Mouse (Mus musculus) Patski (cell line): ENCODE results near the gene Olfr2. TPM values are rescaled to one million over a fixed set of nuclear protein-coding genes. Genes with fewer than 3 reads are reported as not detected.

ENCODE experiments used
- ATAC-seq: fragments of 100-300 bp; one replicate; pipeline ENCODE4 v1.8.0; 2021
- CTCF ChIA-PET: fragments of 350-600 bp; sonication (Branson Sonifier 250); formaldehyde crosslinking; loops from one replicate; lab custom pipeline; 2022; ENCODE audit warnings: inconsistent platforms; lab: Charles Lee
- POLR2A ChIA-PET: fragments of 350-600 bp; sonication (Branson Sonifier 250); formaldehyde crosslinking; loops from one replicate; lab custom pipeline; 2022; ENCODE audit warnings: antibody characterized with exemption, inconsistent platforms; lab: Charles Lee
- DNase-seq: peaks from one replicate; pipeline ENCODE4 v3.0.0-alpha.2; 2011; ENCODE audit warnings: low read depth, low spot score
- H3K27me3 ChIP-seq: fragments of 371-371 bp; one replicate; pipeline ENCODE4 v1.5.1; 2021
- CTCF ChIP-seq: fragments of 100-300 bp; IDR thresholded peaks from one replicate; pipeline ENCODE4 v1.5.1; 2021
- in situ Hi-C: fragments of 300-500 bp; cut with MboI; formaldehyde crosslinking; loops from 3 replicates; pipeline ENCODE4 v1.11.1; 2018; ENCODE audit warnings: low pct_unique_long_range_greater_than_20kb, mixed read lengths
- polyA plus RNA-seq: library from polyadenylated mRNA; unstranded; gene quantifications from one replicate; pipeline ENCODE4 v1.2.3, GENCODE M21; 2021

Gene Olfr2
- not detected for polyA plus RNA-seq

DNA sequence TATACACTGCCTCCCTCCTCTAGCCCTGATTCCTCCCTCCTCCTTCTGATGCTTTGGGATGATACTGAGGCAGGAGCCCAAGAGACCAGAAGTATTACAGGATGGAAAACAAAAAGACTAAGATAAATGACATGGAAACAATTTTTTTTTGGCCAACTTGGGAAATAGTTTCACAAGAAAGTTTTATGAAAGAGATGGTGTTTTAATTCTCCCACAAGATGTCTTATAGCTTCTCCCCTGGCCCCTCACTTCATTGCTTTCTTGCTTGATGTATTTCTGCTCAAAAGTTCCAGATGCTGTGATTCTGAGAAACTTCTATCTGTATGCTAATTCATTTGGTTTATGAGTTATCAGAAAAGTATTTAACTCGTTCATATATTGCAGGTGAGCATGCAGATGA is at the start of gene Olfr2:
Gene Olfr2, minus strand, starts transcription at position 101 of the 400 bp plus-strand sequence.
- ATAC-seq: no peak
- CTCF ChIA-PET: interaction anchor here (0.6 kb wide), 1 partner anchor 180 kb away, joined by 3 read pairs; no protein-coding TSS in a partner anchor
- in situ Hi-C loops: no loop called here
- no peak for DNase-seq
- H3K27me3 ChIP-seq: peaks cover 3% of the 10 kb centered on the region
- no peak for TF ChIP-seq CTCF
- POLR2A ChIA-PET: no interaction called here

DNA sequence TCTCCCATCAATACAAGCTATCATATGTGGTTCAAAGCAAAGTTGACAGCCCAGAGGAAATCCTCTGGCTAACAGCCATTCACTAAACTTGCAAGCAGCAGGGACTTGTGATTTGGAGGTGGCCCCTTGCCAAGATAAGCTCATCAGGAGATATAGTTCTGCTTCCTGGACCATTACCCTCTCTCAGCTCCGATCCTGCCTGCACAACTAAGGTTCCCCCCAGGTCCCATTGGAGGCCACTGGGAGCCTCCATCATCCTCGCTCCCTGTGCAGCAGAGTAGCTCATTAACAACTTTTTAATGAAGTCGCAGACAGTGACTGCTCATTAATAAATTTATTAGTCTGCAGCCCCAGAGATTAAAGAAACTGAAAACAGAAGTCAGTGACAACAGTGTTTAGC is 41.7 kb upstream of the Olfr2 start:
- ChIA-PET POLR2A (interaction anchor here (1.2 kb wide), 1 partner anchor 1231 kb away, joined by 3 read pairs; no protein-coding TSS in a partner anchor), CTCF (interaction anchor here (1.7 kb wide), 1 partner anchor 1231 kb away, joined by 5 read pairs; no protein-coding TSS in a partner anchor)
- ATAC-seq: no peak
- TF ChIP-seq CTCF: no peak
- in situ Hi-C loops: loop anchor here (25.0 kb wide), 2 partner anchors 1235 to 1335 kb away; partner anchors contain the start of gene Mrpl17
- DNase-seq: no peak
- no peaks in the 10 kb centered on the region for H3K27me3 ChIP-seq

DNA sequence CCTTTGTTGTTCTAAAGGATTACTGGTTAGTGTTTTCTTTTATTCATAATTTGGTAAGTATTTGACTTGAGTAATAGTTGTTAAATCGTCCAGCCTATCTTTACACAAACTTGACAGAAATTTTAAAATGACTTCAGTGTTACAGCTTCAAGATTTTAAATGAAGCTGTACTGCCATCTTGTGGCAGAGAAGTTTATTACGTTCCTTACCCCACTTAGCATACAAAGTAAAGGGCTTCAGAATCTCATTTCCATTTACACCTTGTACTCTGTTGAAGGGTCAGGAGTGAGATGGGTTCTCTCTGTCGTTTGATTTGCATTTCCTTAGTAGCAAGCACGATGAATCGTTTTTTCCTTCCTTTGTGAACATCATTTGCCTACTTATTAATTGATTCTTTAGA is 40.0 kb upstream of the Olfr2 start:
- H3K27me3 ChIP-seq: no peaks in the 10 kb centered on the region
- ChIA-PET POLR2A (no interaction called here), CTCF (no interaction called here)
- TF ChIP-seq CTCF: peak; percentile 42
- DNase-seq: peak; percentile 6
- in situ Hi-C loops: loop anchor here (25.0 kb wide), 2 partner anchors 1234 to 1334 kb away; partner anchors contain the start of gene Mrpl17
- no peak for ATAC-seq

DNA sequence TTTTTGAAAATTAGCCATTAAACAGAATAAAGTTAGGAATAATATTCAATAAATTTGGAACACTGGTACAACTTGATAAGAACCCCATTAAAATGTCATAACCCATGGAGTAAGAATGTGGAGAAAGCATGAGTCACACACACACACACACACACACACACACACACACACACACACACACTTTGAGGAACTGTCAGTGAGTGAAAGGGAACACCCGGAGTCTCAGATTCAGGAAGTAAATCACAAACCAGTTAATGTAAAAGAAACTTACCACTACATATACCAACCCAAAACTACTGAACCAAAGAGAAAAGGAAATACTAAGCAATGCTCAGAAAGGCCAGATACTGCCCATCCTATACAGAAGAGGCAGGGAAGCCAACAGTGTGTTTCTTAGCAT is 38.5 kb upstream of the Olfr2 start:
- DNase-seq (no peak), ATAC-seq (no peak)
- ChIA-PET POLR2A (no interaction called here), CTCF (no interaction called here)
- peaks cover 7% of the 10 kb centered on the region for H3K27me3 ChIP-seq
- TF ChIP-seq CTCF: no peak
- in situ Hi-C loops: loop anchor here (25.0 kb wide), 2 partner anchors 1232 to 1332 kb away; partner anchors contain the start of gene Mrpl17

DNA sequence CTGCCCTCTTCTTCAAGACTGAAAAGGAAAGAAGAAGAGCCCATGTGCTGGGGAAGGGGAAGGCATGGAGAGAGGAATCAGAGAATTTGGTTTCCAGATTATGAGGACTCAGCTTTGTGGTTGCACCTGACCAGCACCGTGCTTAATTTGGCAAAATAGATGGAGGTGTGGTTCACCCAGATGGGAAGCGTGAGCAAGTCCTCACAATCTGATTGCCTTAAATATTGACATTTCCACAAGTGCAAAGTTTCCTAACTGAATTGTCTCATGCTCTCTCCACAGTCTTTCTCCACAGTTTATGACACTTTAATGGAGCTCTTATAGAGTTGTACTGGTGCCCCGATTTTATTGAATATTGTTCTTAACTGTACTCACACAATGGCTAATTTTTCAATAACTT is 37.3 kb upstream of the Olfr2 start:
- POLR2A ChIA-PET: no interaction called here
- in situ Hi-C loops: loop anchor here (25.0 kb wide), 2 partner anchors 1231 to 1331 kb away; partner anchors contain the start of gene Mrpl17
- DNase-seq: no peak
- TF ChIP-seq CTCF: no peak
- H3K27me3 ChIP-seq: peaks cover 7% of the 10 kb centered on the region
- CTCF ChIA-PET: no interaction called here
- no peak for ATAC-seq

DNA sequence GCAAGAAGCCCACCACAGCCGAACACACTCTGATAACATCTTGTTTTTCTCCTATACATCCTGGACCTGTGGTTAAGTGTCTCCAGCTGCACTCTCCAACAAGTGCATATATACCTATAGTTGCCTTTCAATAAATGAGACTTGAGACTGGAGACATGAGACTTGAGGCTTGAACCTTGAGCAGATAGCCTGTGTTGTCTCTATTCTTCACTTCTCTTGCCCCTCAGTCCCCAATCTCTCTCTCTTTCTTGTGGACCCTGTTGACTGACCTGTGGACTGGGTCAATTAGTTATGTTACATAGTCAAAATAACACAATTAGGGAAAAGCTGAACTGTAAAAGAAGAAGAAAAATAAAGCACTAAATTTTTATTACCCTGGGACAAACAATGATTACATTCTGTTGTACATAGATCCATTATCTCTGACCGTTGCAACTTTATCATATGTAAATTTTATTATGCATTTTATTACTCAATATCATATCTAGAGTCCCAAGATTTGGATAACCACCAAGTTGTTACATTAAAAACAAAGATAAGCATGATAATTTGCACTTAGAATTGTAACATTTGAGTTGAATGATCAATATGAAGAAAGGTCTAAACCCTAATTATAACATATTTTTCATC is 34.2 kb upstream of the Olfr2 start:
- POLR2A ChIA-PET: no interaction called here
- DNase-seq: no peak
- CTCF ChIA-PET: no interaction called here

DNA sequence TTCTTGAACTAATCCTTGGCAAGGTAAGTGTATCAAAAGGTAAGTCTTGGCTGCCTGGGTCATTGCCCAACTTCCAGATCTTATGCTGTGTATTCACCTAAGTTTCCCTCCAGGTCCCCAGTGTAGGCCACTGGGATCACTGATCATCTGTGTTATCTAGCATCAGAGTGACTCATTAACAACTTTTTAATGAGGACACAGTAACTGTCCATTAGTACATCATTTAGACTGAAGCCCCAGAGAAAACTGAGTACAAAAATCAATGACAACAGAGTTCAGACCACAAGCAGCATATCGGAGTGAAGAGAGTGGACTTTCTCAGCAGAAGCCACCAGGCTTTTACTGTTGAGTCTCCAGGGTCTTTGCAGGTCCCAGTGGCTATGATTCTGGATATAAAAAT is 25.0 kb upstream of the Olfr2 start, which contains the start of gene Olfr713:
Gene Olfr713, plus strand, starts transcription at position 301 of the 400 bp plus-strand sequence.
- POLR2A ChIA-PET: no interaction called here
- in situ Hi-C loops: loop anchor here (25.0 kb wide), 2 partner anchors 1219 to 1319 kb away; partner anchors contain the start of gene Mrpl17

More for the DNA sequence above, 34.2 kb upstream of the Olfr2 start:
- in situ Hi-C loops: loop anchor here (25.0 kb wide), 2 partner anchors 1228 to 1328 kb away; partner anchors contain the start of gene Mrpl17
- peaks cover 12% of the 10 kb centered on the region for H3K27me3 ChIP-seq
- no peak for TF ChIP-seq CTCF
- ATAC-seq: no peak

DNA sequence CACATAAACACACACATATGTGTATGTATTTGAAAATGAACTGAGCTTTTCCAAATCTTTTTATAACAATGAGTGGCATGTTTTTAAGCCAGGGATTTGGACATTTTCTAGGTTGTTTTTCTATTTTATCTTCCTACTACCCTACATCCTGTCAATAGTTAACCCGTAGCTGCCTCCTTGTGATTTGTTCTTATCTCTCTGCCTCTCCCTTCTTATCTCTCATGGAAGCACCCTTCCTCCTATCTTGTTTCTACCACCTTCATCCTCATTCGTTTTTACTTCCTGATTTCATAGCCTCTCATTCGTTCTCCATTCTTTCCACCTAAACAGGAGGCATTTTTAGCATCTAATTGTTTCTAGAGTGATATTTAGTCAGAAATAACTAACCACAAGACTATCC is 1.7 kb downstream of the Olfr2 start:
- ATAC-seq: no peak
- peaks cover 3% of the 10 kb centered on the region for H3K27me3 ChIP-seq
- in situ Hi-C loops: no loop called here
- no peak for DNase-seq
- POLR2A ChIA-PET: no interaction called here
- CTCF ChIA-PET: no interaction called here
- no peak for TF ChIP-seq CTCF

More for the DNA sequence above, 25.0 kb upstream of the Olfr2 start, which contains the start of gene Olfr713:
- peaks cover 5% of the 10 kb centered on the region for H3K27me3 ChIP-seq
- DNase-seq (no peak), ATAC-seq (no peak)
- CTCF ChIA-PET: no interaction called here
- TF ChIP-seq CTCF: no peak

DNA sequence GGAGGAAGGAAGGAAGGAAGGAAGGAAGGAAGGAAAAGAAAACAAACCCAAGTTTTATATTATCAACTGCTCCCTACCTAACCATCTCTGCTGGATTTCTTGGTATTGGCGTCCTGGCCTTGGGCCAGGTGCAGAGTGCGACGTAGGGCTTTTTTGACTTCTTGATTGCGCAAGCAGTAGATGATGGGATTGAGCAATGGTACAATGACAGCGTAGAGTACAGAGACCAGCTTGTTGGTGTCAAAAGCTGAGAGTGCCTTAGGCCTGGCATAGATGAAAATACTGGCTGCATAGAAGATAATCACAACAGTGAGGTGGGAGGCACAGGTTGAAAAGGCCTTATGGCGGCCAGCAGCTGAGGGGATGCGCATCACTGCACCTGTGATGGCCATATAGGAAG is 5.1 kb downstream of the Olfr2 start:
- no peak for ATAC-seq
- CTCF ChIA-PET: no interaction called here
- POLR2A ChIA-PET: no interaction called here
- in situ Hi-C loops: no loop called here
- no peak for DNase-seq
- no peak for TF ChIP-seq CTCF
- H3K27me3 ChIP-seq: peaks cover 3% of the 10 kb centered on the region

DNA sequence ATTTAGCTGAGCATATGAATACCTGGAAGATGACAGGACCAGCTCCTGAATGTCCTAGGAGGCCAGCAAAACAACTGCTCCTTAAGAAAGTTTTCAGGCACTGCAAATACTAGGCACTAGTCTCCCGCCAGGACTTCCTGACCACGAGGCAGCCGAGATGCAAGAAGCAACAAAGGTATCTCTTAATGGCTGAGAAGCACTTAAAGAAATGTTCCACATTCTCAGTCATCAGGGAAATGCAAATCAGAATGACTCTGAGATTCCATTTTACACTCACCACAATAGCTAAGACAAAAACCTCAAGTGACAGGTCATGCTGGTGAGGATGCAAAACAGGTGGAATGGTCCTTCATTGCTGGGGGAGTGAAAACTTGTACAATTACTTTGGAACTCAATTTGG is 20.6 kb downstream of the Olfr2 start:
- no peaks in the 10 kb centered on the region for H3K27me3 ChIP-seq
- ATAC-seq: no peak
- TF ChIP-seq CTCF: no peak
- ChIA-PET POLR2A (no interaction called here), CTCF (no interaction called here)
- in situ Hi-C loops: no loop called here
- no peak for DNase-seq

DNA sequence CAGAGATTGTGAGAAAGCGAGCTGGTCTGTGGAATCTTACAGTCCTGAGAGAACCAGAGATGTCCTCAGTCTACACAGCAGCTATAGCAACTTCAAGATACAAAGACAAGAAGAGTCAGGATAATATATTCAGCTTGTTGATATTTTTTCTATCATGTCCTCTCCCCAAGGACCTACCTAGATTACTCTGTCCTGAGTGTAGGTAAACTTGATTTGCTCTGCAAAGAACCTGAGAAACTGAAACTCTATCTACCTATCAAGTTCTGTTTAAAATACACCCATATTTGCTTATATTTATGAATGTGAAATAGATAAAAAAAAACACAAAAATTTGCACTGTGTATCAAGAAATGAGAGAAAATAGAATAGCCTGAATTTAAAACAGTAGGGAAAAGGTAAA is 30.5 kb downstream of the Olfr2 start, which contains the start of gene Olfr711:
Gene Olfr711, minus strand, starts transcription at position 101 of the 400 bp plus-strand sequence.
- CTCF ChIA-PET: interaction anchor here (1.3 kb wide), 1 partner anchor 8 kb away, joined by 4 read pairs; no protein-coding TSS in a partner anchor
- TF ChIP-seq CTCF: no peak
- POLR2A ChIA-PET: no interaction called here
- ATAC-seq: no peak
- in situ Hi-C loops: no loop called here
- peaks cover 4% of the 10 kb centered on the region for H3K27me3 ChIP-seq
- DNase-seq: no peak
